Mouse (Mus musculus): ENCODE measurements around the gene Serpinb9d. TPM values are rescaled to one million over a fixed set of nuclear protein-coding genes. Genes with fewer than 3 reads are reported as not detected.
"Not testable (repeated sequence)": the region's sequence is repeated elsewhere in the genome, so short reads cannot be mapped to it uniquely, and the experiment has no call there.

The Serpinb9d gene
- total RNA-seq (2014; rRNA removed) (not detected in 2 replicates), polyA plus RNA-seq (2015; fragmentation: Nextera tagmentation; extraction: Ambion mirVana) (not detected in 2 replicates)

GRCm38 (mm10) chr13:33192659-33193058 lies at the start of gene Serpinb9d:
TSS of gene Serpinb9d (plus strand) at chr13:33192959.
- TF ChIP-seq CTCF (IDR thresholded peaks at IDR 0.05; ENCODE audit: low read depth), result no peak
- 81% methylated on average over 5 of the region's 5 CpGs for WGBS

GRCm38 (mm10) chr13:33159642-33160041 lies 33.1 kb upstream of the Serpinb9d start, which contains the start of gene Serpinb9c:
TSS of gene Serpinb9c (minus strand) at chr13:33159742.
- no peak for ATAC-seq
- Histone ChIP-seq H3K4me3 (ENCODE audit: low read depth, low read length) (no peak within 1 kb of the TSS), H3K4me2 (ENCODE audit: low read depth) (no peak within 1 kb of the TSS), H3K27me3 (ENCODE audit: insufficient read depth, low read length) (no peaks in the 10 kb centered on the region), H3K9me3 (ENCODE audit: low read length) (no peaks in the 10 kb centered on the region), H3K27ac (ENCODE audit: low read depth, low read length) (no peak within 1 kb of the TSS), H3K36me3 (ENCODE audit: insufficient read depth) (no peaks in the 10 kb centered on the region), H3K4me1 (ENCODE audit: insufficient read depth) (no peaks in the 10 kb centered on the region), H3K9ac (no peak within 1 kb of the TSS)
- DNase-seq, result no peak
- no peak for TF ChIP-seq CTCF (IDR thresholded peaks at IDR 0.05; ENCODE audit: low read depth)
- 78% methylated on average over 4 of the region's 4 CpGs for WGBS

More at GRCm38 (mm10) chr13:33192659-33193058, at the start of gene Serpinb9d:
- no peak within 1 kb of the TSS for H3K4me3 ChIP-seq (ENCODE audit: low read depth, low read length)
- H3K9me3 ChIP-seq (ENCODE audit: low read length), result no peaks in the 10 kb centered on the region
- no peak for ATAC-seq
- DNase-seq, result no peak
- no peaks in the 10 kb centered on the region for H3K27me3 ChIP-seq (ENCODE audit: insufficient read depth, low read length)
- no peaks in the 10 kb centered on the region for H3K36me3 ChIP-seq (ENCODE audit: insufficient read depth)
- no peaks in the 10 kb centered on the region for H3K4me1 ChIP-seq (ENCODE audit: insufficient read depth)
- H3K9ac ChIP-seq, result no peak within 1 kb of the TSS
- H3K4me2 ChIP-seq (ENCODE audit: low read depth), result no peak within 1 kb of the TSS
- no peak within 1 kb of the TSS for H3K27ac ChIP-seq (ENCODE audit: low read depth, low read length)

DNA sequence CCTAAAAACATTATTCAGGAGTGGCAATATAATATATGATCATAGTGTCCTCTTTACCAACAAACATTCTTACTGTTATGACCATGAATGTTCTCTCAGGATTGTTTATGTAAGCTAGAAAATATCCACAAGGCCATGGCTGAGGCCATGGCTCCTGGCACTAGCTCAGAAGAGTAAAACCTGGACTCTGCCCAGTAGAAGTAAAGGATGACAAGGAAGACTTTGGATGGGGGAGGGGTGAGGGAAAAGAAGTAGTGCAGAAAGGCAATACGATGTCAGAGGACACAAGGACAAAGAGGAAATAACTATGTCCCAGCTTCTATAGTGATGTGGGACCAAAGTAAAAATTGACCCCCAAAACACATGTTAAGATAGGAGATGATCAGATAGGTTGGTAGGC lies 2.3 kb upstream of the Serpinb9d start:
- not testable (repeated sequence) for H3K4me3 ChIP-seq (ENCODE audit: low read depth, low read length); H3K4me2 ChIP-seq (ENCODE audit: low read depth); ATAC-seq; H3K36me3 ChIP-seq (ENCODE audit: insufficient read depth); H3K9me3 ChIP-seq (ENCODE audit: low read length); H3K27me3 ChIP-seq (ENCODE audit: insufficient read depth, low read length); H3K4me1 ChIP-seq (ENCODE audit: insufficient read depth); H3K27ac ChIP-seq (ENCODE audit: low read depth, low read length); H3K9ac ChIP-seq; DNase-seq
- 81% methylated on average over 1 of the region's 1 CpGs for WGBS

- H3K36me3 ChIP-seq (ENCODE audit: insufficient read depth), result no peaks in the 10 kb centered on the region
- H3K4me3 ChIP-seq (ENCODE audit: low read depth, low read length), result no peak overlapping the region
- WGBS, result 66% methylated on average over 2 of the region's 2 CpGs
- H3K9ac ChIP-seq, result no peak overlapping the region
- H3K9me3 ChIP-seq (ENCODE audit: low read length), result no peaks in the 10 kb centered on the region
- no peak for TF ChIP-seq CTCF (IDR thresholded peaks at IDR 0.05; ENCODE audit: low read depth)
- no peaks in the 10 kb centered on the region for H3K27me3 ChIP-seq (ENCODE audit: insufficient read depth, low read length)
- no peak for ATAC-seq
- no peak overlapping the region for H3K4me2 ChIP-seq (ENCODE audit: low read depth)
- no peaks in the 10 kb centered on the region for H3K4me1 ChIP-seq (ENCODE audit: insufficient read depth)
- no peak for DNase-seq
- no peak overlapping the region for H3K27ac ChIP-seq (ENCODE audit: low read depth, low read length)
Measured at GRCm38 (mm10) chr13:33199740-33200139, 7.0 kb downstream of the Serpinb9d start.

DNA sequence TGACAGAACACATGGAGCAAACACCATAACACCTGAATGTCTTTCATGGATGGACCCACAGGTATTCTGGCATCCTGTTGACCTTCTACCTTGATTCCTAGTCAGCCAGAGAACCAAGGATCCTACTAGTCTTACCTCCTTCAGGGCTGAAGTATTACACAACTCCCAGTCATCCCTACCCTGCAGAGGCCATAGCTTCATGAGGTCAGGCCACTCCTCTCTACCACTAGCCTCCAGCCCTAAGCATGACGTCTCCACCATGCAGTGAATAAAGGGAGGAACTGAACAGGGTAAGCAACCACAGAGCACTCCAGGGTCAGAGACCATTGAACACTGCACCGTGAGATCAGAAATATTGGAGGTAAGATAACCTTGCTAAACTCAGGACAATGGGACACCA lies 56.6 kb downstream of the Serpinb9d start, which contains the start of gene Serpinb9e:
Gene Serpinb9e (plus strand): TSS at position 301 of the 400 bp plus-strand sequence.
- not testable (repeated sequence) for ATAC-seq, DNase-seq

More for the DNA sequence above, 56.6 kb downstream of the Serpinb9d start, which contains the start of gene Serpinb9e:
- H3K9me3 ChIP-seq (ENCODE audit: low read length); H3K9ac ChIP-seq; H3K4me1 ChIP-seq (ENCODE audit: insufficient read depth); H3K27ac ChIP-seq (ENCODE audit: low read depth, low read length); H3K36me3 ChIP-seq (ENCODE audit: insufficient read depth); H3K4me2 ChIP-seq (ENCODE audit: low read depth); H3K4me3 ChIP-seq (ENCODE audit: low read depth, low read length); H3K27me3 ChIP-seq (ENCODE audit: insufficient read depth, low read length): not testable (repeated sequence)
- WGBS, result 84% methylated on average over 2 of the region's 2 CpGs

Other genes with a start within 250 kb of the Serpinb9d start
- gene Serpinb6b, start 227.8 kb upstream of the Serpinb9d start, total RNA-seq (2014; rRNA removed), result 4.2 and 5.5 TPM in 2 replicates
- 2.6 and 2.8 TPM in 2 replicates for gene Serpinb6b, start 227.8 kb upstream of the Serpinb9d start, polyA plus RNA-seq (2015; fragmentation: Nextera tagmentation; extraction: Ambion mirVana)
- 2.0 and 3.1 TPM in 2 replicates for gene Serpinb9, start 189.7 kb upstream of the Serpinb9d start, total RNA-seq (2014; rRNA removed)
- 2.2 and 2.3 TPM in 2 replicates for gene Serpinb9, start 189.7 kb upstream of the Serpinb9d start, polyA plus RNA-seq (2015; fragmentation: Nextera tagmentation; extraction: Ambion mirVana)
- gene Serpinb9b, start 165.5 kb upstream of the Serpinb9d start, total RNA-seq (2014; rRNA removed), result 0.24 TPM in 1 of 2 replicates, not detected in the other
- 0.11 and 0.18 TPM in 2 replicates for gene Serpinb9b, start 165.5 kb upstream of the Serpinb9d start, polyA plus RNA-seq (2015; fragmentation: Nextera tagmentation; extraction: Ambion mirVana)
- 0.95 and 1.1 TPM in 2 replicates for gene Serpinb1b, start 114.4 kb upstream of the Serpinb9d start, total RNA-seq (2014; rRNA removed)
- gene Serpinb1b, start 114.4 kb upstream of the Serpinb9d start, polyA plus RNA-seq (2015; fragmentation: Nextera tagmentation; extraction: Ambion mirVana), result 3.5 and 4.1 TPM in 2 replicates
- gene Serpinb9c, start 33.2 kb upstream of the Serpinb9d start, total RNA-seq (2014; rRNA removed), result not detected in 2 replicates
- gene Serpinb9c, start 33.2 kb upstream of the Serpinb9d start, polyA plus RNA-seq (2015; fragmentation: Nextera tagmentation; extraction: Ambion mirVana), result not detected in 2 replicates
- not detected in 2 replicates for gene Serpinb9e, start 56.7 kb downstream of the Serpinb9d start, total RNA-seq (2014; rRNA removed)
- not detected in 2 replicates for gene Serpinb9e, start 56.7 kb downstream of the Serpinb9d start, polyA plus RNA-seq (2015; fragmentation: Nextera tagmentation; extraction: Ambion mirVana)
- gene Serpinb9f, start 131.1 kb downstream of the Serpinb9d start, total RNA-seq (2014; rRNA removed), result not detected in 2 replicates
- not detected in 2 replicates for gene Serpinb9f, start 131.1 kb downstream of the Serpinb9d start, polyA plus RNA-seq (2015; fragmentation: Nextera tagmentation; extraction: Ambion mirVana)
- gene Gm11397, start 202.8 kb downstream of the Serpinb9d start, total RNA-seq (2014; rRNA removed), result not detected in 2 replicates
- not detected in 2 replicates for gene Gm11397, start 202.8 kb downstream of the Serpinb9d start, polyA plus RNA-seq (2015; fragmentation: Nextera tagmentation; extraction: Ambion mirVana)